Mouse (Mus musculus) bone marrow macrophage, adult 2 months (primary cell): ENCODE data around the gene Cfi.

Experiments
- CTCF ChIP-seq: IDR thresholded peaks from 2 replicates; pipeline ENCODE4 v1.5.1; 2012; ENCODE audit warnings: low read depth, mild to moderate bottlenecking, low read length, moderate library complexity
- POLR2A ChIP-seq: IDR thresholded peaks from 2 replicates; pipeline ENCODE4 v1.6.1; 2012; ENCODE audit warnings: mild to moderate bottlenecking, low read depth, low read length, borderline replicate concordance

DNA sequence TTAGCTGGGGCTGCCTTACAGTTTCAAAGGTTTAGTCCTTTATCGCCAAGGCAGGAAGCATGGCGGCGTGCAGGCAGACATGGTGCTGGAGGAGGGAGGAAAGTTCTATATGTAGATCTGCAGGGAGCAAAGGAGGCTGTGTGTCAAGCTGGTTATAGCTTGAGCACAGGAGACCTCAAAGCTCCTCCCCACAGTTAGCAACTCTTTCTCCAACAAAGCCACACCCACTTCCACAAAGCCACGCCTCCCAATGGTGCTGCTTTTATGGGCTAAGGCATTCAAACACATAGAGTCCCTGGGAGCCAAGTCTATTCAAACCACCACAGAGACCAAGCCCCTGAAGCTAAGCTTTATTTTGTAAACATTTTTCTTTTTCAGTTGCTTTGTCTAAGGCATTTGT is 63.2 kb downstream of the Cfi start:
- no peak for TF ChIP-seq CTCF
- no peak for TF ChIP-seq POLR2A
